Mouse (Mus musculus): ENCODE measurements around the gene 1700067K01Rik.
A peak's percentile ranks its signal among the peaks of the same experiment; 100 is the strongest.
"Not testable (repeated sequence)": the region's sequence is repeated elsewhere in the genome, so short reads cannot be mapped to it uniquely, and the experiment has no call there.

1700067K01Rik gene

GRCm38 (mm10) chr8:83983222-83983621, 18.1 kb upstream of the 1700067K01Rik start:
- not testable (repeated sequence) for DNase-seq (ENCODE audit: low read depth)

DNA sequence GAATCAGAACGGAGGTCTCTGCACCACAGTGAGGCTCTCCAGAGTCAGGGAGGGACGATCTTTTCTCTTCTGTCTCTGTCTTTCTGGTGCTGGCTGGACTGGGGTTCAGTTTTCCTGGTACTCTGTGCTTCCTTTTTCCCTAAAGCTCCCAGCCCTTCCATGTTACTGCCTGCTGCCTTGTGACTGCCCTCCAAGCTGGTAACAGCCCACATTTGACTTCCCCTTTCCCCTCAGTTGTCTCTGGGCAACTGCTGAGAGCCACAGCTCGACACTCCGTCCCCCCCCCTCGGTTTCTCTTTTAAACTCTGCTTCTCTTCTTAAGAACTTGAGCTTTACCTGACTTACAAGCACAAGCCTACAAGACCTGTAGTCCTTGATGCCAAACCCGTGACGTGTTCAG, 12.1 kb upstream of the 1700067K01Rik start:
- DNase-seq (ENCODE audit: low read depth), result peak; percentile 20

- no peak for DNase-seq (ENCODE audit: low read depth)
Measured at GRCm38 (mm10) chr8:83990170-83990569, 11.1 kb upstream of the 1700067K01Rik start.

- no peak for DNase-seq (ENCODE audit: low read depth)
Measured at GRCm38 (mm10) chr8:83992488-83992887, 8.8 kb upstream of the 1700067K01Rik start.

GRCm38 (mm10) chr8:83994030-83994429, 7.3 kb upstream of the 1700067K01Rik start:
- DNase-seq (ENCODE audit: low read depth), result no peak

DNA sequence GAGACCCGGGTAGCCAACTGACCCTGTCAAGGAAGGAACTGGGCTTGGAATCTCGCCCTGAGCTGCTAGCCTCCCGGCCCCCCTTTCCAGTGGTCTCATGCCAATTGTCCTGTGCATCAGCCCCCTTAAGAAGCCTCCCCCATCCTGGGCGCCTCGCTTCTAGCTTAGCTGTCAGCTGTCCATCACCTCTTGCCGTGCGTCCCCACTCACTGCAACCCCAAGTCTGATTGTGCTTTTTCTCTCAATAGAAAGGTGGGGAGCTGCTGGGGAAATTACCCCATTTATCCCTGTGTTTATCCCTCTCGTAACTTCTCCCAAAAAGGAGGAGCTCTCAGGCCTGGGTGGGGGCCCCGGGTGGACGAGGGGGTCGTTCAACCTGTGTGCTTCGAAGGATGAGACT, 5.3 kb upstream of the 1700067K01Rik start:
- DNase-seq (ENCODE audit: low read depth), result no peak

DNA sequence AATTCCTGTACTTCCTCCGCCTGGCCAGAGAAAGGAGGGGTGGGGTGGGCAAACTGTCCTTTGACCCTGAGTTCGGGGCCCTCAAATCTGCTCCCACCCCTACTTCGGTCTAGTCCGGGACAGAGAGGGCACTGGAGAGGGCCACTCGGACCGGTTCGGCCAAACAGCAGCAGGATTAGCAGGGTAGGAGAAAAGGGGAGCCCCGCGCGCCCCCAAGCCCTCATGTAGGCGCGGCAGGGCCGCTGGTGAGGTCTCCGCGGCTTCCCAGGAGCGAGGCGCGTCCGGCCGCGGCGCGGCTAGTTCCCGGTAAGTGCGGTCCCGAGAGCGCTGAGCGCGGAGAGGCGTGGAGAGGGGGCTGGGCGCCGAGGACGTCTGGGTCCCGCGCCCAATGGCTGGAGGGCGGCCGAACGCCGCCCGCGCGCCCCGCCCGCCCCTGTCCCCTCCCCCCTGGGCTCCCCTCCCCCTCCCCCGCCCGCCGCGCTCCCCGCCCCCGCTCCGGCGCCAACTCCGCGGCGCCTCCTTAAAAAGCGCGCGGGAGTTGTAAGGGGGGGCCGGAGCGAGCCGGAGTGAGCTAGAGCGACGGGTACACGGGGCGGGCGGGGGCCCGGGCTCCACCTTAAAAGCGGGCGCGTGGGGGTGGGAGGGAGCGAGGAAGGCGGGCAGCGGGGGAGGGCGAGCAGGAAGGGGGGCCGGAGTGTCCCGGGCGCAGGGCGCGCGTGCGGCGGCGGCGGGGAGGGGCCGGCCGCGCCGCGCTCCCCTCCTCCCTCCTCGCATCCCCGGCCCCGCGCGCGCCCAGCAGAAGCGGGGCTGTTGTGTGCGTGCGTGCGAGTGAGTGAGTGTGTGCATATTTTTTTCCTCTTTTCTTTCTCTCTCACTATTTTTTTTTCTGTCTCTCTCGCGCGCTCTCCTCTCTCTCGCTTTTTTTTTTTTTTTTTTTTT, 4.5 kb upstream of the 1700067K01Rik start:
- DNase-seq (ENCODE audit: low read depth), result peak; percentile 92

- peak; percentile 32 for DNase-seq (ENCODE audit: low read depth)
Measured at GRCm38 (mm10) chr8:83997511-83998141, 3.7 kb upstream of the 1700067K01Rik start, which contains the start of gene Samd1. TSS of gene Samd1 (plus strand) at chr8:83997672.

DNA sequence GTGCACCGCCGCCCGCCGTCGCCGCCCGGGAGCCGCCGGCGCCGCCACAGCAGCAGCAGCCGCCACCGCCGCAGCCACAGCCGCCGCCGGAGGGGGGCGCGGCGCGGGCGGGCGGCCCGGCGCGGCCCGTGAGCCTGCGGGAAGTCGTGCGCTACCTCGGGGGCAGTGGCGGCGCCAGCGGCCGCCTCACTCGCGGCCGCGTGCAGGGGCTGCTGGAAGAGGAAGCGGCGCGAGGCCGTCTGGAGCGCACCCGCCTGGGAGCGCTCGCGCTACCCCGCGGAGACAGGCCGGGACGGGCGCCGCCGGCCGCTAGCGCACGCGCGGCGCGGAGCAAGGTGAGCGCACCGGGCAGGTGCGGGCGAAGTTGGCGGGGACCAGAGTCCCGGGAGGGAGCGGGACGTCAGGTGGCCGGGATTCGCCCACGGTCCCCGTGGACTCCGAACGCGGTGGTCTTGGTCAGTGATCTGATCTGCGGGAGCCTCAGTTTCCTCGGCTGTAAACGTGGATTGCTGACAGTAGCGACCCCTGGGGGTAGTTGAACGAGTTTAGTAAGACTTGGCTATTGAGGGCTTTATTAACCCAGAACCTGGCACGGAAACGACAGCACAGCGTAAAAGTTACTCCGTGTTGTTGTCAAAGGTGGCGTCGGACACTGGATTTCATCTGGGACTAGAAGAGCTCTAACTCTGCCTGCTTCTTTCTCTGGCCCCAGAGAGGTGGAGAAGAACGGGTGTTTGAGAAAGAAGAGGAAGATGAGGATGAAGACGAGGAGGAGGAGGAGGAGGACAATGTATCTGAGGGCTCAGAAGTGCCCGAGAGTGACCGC, 2.9 kb upstream of the 1700067K01Rik start:
- DNase-seq (ENCODE audit: low read depth), result peak; percentile 79

DNA sequence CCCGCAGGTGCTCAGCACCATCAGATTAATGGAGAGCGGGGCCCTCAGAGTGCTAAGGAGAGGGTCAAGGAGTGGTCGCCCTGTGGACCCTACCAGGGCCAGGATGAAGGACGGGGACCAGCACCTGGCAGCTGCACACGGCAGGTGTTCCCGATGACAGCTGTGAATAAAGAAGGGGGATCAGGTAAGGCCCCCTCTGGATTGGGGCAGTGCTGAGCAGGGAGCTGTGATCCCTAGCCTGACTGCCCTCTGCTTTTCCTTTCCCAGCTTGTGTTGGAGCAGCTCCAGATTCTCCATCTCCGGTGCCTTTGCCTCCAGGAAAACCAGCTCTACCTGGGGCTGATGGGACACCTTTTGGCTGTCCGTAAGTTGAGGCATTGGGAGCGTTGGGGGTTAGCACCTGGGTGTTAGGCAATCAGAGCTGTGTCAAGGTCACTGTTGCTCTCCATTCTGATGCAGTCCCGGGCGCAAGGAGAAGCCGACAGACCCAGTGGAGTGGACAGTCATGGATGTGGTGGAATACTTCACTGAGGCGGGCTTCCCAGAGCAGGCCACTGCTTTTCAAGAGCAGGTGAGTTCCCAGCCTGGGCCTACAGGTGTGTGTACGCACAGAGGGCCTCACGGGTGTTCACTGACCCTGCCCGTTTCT, 2.1 kb upstream of the 1700067K01Rik start:
- no peak for DNase-seq (ENCODE audit: low read depth)

- no peak for DNase-seq (ENCODE audit: low read depth)
Measured at GRCm38 (mm10) chr8:83999825-84000224, 1.5 kb upstream of the 1700067K01Rik start.

GRCm38 (mm10) chr8:84002957-84003611, 1.8 kb downstream of the 1700067K01Rik start:
- DNase-seq (ENCODE audit: low read depth), result no peak

- DNase-seq (ENCODE audit: low read depth), result peak; percentile 33
Measured at GRCm38 (mm10) chr8:84003612-84004246, 2.4 kb downstream of the 1700067K01Rik start.

DNA sequence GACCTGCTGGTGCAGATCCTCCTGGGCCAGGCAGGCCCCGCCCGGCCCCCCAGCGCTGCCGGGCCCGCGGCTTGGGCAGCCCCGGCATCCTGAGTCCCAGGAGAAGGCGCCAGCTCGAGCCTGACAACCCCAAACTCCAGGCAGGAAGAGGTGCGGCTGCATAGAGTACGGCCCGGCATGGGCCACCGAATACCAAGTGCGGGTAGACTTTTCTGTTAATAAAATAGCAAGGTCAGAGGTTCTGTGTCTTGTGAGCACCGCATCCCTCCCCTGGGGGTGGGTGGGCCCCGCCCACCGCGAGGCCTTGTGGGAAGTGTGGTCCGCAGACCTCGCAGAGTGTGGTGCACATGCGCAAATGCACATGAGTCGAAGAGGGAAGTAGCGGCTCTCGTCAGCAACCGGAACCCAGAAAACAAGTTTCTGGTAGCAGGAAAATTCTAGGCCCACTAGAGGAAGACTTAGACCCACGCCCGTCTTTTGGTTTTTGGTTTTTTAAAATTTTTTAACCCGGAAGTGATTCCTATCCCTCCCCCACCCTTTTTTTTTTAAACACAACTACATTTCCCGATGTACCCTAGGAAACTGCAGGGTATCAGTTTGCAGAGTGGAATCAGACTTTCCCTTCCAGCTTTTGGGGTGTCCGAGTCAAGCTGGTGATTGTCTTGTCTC, 3.4 kb downstream of the 1700067K01Rik start:
- DNase-seq (ENCODE audit: low read depth), result peak; percentile 99

DNA sequence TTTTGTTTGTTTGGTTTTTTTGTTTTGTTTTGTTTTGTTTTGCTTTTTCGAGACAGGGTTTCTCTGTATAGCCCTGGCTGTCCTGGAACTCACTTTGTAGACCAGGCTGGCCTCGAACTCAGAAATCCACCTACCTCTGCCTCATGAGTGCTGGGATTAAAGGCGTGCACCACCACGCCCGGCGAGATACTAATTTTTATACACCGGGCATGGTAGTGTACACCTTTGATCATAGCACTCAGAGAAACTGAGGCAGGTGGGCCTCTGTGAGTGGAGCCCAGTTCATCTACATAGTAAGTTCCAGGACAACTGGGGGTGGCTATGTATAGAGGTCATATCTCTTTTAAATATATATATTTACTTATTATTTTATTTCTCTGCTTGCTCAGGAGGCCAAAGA, 4.2 kb downstream of the 1700067K01Rik start:
- not testable (repeated sequence) for DNase-seq (ENCODE audit: low read depth)

DNA sequence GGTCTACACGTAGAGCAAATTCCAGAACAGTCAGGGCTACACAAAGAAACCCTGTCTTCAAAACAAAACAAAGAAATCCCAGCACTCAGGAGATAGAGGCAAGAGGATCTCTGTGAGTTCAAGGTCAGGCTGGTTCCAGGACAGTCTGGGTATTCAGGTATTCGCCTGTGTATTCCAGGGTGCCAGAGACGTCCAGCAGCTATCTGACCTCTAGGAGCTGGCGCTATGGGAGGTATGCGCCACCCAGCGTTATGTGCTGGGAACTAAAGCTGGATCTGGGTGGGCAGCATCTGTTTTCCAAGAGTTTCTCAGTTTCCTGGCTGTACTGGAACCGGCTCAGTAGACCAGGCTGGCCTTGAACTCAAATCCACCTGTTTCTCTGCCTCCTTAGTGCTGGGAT, 7.1 kb downstream of the 1700067K01Rik start:
- DNase-seq (ENCODE audit: low read depth), result peak; percentile 42

DNA sequence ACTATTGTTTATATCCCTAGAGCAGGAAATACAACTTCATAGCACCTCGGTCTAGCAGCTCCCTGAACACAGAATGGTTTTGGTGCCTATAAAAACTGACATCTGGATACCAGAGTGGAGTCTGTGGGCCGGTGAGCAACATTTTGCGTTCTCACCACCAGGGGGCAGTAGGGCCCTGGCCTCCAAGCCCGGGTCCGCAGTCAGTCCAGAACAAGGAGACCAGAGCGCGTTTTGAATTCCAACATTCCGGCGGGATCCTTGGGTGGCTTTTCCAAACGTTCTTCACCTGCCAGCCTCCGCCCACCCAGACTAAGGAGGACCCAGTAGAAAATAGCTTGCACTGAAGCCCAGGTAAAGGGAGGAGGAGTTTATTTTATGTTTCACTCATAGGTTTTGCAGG, 8.6 kb downstream of the 1700067K01Rik start:
- DNase-seq (ENCODE audit: low read depth), result peak; percentile 73

DNA sequence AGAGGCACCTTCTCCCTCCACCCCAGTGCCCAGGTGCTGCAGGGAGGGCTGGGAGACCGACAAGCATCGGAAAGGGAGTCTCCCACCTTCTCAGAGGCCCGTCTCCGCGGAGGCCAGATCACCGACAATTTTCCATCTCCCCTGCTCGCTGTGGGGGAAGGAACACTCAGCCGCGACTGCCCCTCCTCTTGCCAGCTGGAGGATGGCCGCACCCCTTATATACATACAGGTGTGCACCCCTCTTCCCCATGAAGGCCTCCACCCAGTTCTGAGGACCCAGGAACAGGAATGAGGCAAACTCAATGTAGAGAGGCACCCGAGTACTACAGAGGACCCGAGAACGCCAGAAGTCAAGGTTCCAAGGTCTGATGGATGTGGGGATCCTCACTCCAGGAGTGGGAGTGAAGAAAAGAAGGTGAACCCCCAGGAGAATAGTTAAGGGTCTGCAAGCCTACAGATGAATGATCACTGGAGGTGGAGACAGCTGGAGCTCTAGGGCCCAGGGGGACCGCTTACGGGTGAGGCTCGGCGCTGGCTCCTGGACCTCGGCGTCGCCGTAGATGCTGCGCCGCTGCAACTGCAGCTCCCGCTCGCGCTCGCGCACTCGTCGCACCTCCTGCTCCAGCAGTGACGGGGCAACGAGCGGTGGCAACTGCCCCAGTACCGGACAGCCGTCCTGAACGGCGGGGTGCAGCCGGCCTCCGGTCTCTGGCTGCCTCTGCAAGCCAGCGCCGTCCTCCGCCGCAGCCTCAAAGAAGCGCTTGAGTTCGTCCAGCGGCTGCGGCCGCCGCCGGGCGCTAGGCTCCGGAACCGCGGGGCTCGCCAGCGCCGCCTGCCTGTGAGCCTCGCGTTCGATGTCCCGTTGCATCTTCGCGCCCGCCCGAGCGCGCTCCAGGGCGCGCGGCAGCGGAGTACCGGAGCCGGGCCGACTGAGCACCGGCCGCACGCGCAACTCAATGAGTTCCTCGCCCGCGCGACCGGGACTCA, 9.6 kb downstream of the 1700067K01Rik start:
- DNase-seq (ENCODE audit: low read depth), result no peak
